Mouse (Mus musculus) gastrocnemius, postnatal 4 days (tissue): ENCODE data around the gene Enc1. TPM values are rescaled to one million over a fixed set of nuclear protein-coding genes. Genes with fewer than 3 reads are reported as not detected.

Experiments
- DNase-seq, 2 experiments: peaks; one replicate each; pipeline ENCODE4 v3.0.0; 2021 to 2022; ENCODE audit warnings: low spot score in 2 of 2, mixed read lengths in 2 of 2
- long read RNA-seq, 2 experiments: library from polyadenylated mRNA; stranded (forward); transcript quantifications; one replicate each; pipeline ENCODE4 v2.0.0; 2021
- total RNA-seq, 2 experiments: library from RNA; stranded (reverse); gene quantifications; 2 replicates each; pipeline ENCODE4 v1.2.3; 2021

The Enc1 gene
- total RNA-seq: 10 to 100 TPM; 11.0 to 12.9 TPM
- long read RNA-seq, experiment 1: 0 reads
- long read RNA-seq, experiment 2: 0 reads

DNA sequence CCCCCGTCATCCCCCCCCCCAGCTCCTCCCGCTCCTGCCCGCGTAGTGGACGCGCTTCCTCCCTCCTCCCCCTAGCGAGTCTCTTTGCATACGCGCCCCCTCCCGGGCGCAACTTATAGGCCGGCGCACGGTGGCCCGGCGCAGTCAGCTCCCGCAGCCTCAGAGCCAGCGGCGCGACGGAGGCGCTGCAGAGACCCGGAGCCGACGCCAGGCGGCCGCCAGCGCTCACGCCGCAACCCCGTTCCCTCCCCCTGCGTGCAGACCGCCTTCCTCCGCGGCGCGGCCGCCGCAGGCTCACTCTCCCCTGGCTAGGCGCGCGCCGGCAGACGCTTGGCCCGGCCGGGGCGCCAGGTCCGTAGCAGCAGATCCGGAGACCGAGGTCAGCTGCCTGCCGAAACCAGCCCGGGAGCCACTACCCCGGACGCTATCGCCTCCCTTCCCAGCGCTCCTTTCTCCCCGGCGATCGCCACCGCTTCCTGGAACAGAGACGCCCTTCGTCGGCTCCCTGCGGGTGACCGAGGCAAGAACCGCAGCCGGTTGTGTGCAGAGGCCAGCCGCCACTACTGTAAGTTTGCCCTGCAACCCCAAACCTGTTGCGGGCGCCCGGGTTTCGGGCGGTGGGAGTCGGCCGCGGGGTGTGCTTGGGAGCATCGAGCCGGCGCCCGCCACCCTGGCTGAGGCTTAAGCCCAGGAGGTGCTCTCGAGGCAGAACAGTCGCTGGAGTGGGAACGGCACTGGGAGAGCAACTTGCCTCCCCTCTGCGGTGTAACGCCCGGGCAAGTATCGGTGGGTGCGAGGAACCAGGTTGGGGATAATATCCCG, at the start of gene Enc1:
Gene Enc1, plus strand, starts transcription at position 141 of the 822 bp plus-strand sequence.
- peak; percentile 88 to 91 for DNase-seq

DNA sequence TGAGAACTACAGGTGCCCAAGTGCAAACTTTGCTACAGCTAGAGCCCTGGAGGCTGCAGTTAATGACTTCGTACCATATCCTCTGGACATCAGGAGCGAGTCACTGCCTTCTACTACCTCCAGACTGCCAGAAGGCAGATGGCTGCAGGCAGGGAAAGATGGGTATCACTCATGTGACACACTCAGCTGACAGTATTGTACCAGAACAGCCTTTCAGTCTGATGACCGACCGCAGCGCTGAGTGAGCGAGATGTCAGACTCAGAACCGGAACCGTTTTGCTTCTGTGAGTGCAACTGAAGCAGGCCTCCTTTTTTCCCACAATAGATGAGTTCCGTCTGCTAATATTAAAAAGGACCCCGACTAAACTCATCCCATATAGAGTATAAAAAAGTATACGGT, 48.3 kb upstream of the Enc1 start:
- DNase-seq: no peak

DNA sequence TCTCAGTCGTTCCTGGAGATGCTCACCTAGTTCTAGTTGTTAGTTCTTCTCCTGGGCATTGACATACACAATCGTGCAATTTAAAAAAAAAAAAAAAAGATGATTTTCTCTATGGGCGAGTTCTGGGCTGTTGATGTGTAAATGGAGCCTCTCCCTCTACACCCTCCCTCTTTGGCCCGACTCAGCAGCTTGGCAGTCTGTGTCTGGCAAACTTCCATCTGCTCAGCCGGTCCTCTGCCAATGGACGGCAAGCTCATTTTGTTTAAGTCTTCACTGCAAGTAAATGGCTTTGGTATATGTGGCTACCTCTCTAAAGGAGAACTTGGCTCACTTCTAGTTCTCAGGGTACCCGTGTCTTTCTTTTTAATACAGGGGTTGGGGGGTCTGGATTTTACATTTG, 47.5 kb upstream of the Enc1 start:
- DNase-seq: peak; percentile 38 to 68

DNA sequence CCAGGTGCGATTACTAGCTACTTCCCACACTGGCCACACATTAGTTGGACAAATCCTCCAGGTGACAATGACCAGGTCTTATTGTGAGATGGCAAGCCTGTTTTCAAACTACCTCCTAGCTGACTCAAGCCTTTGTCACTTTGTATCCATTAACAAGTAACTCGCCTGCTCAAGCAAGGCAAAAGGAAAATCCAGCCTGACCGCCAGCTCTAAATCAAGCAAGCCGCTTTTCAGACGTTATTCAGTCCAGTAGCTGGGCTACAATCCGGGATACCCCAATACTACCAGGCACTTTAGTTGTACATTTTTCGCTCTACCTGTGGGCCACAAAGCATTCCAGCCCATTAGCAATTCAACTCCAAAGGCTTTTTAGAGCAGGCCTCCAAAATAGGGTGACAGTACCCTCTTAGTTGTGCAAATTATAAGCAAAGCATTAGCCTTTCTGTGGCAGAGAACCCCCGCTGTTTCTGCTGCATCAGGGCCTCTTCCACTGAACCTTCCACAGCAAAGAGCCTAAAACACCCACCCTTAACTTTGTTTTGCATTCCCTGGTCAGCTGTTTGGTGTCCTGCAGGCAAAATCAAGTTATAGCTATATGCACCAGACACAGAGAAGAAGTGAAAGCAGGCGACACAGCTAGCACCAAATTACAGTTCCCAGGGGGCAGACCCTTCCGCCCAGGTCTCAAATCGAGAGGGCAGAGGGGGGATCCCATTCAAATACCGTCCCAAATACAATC, 44.5 kb upstream of the Enc1 start:
- DNase-seq: no peak

DNA sequence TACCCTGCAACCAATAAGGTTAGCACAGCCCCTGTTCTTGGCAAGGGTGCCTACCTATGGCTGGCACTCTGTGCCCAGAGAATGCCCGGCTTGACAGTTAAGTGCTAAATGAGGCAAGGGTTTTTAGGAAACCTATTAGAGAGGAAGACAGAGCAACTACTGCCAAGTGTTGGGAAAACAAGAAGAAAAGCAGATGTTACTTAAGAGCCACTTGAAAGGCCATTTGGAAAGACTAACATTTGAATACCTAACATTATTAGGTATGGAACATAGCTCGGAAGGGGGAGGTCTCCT, 44.0 kb upstream of the Enc1 start:
- DNase-seq: no peak

DNA sequence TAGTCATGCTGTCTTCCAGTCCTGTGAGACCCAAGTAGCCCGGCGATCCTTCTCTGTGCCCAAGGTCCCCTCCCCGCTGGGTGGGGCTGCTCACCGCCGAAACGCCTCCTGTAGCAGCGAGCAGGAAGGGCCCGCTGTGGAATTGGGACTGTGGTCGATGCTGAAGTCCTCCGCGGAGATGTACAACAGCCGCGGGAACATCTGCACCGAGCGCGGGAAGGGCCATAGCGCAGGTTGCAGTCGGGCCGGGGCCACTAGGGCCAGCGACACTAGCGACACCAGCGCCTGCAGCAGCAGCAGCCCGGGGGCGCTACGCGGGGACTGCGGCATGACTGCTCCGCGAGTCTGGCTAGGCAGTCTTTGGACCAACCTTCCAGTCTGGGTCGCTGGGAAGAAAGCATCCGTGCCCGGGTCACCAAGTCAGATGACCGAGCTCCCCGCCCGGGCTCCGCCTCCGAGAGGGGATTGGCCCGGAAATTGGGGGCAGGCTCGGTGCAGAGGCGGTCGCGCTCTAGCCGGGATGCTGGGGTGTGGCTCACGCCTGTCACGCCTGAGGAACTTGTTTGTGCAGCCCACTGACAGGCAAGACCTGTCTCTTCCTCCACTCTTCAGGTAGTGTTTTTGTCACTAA, 42.9 kb upstream of the Enc1 start, which contains the start of gene Hexb:
Gene Hexb, minus strand, starts transcription at position 426 of the 631 bp plus-strand sequence.
- peak; percentile 86 to 93 for DNase-seq

DNA sequence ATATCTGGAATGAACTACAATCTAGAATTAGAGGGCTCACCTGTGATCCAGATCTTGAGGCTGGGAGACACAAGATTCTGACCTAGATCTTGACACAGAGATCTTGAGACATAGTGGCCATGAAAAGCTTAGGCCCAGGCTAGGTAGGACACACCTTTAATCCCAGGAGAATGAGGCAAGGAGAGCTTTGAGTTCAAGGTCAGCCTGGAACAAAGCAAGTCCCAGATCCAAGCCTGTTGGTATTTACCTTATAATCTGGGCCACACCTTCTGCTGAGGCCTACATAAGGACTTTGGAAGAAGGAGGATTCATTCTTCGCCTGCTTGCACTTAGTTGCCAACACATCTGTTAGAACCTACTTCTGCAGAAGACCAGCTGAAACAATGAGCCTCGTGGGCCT, 41.8 kb upstream of the Enc1 start:
- DNase-seq: no peak

DNA sequence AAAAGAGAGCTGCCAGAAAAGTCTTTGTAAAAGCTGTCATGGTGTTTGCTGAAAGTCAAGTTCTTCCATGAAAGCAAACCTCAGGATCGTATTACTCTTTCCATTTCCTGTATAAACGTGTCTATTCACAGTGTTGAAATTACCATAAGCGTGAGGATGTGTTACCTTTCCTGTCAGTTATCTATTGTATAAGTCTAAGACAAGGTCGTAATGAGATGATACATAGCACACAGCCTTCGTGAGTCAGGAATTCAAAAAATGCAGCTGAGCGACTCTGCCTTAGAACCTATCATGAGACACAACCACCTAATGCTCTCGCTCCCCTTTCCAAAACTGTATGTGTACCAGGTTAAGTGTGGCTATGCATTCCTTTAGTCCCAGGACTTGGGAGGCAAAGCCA, 39.8 kb upstream of the Enc1 start:
- DNase-seq: no peak

DNA sequence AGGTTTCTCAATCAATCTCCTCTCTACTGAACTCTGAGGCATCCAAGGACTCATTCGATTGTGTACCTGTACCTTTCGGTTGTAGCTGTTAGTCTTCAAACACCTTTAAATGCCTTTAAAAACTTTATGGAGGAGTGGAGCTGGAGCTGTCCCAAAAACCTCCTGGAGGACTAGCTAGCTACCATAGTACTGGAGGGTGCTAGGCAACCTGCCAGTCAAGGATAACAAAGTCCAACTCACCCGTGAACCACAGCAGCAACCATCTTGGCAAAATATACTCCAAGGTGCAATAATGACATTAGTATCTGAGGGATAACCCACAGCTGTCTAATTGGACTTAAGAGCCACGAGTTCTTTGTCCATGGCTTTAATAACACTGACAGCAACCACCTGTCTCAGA, 39.0 kb upstream of the Enc1 start:
- no peak for DNase-seq

DNA sequence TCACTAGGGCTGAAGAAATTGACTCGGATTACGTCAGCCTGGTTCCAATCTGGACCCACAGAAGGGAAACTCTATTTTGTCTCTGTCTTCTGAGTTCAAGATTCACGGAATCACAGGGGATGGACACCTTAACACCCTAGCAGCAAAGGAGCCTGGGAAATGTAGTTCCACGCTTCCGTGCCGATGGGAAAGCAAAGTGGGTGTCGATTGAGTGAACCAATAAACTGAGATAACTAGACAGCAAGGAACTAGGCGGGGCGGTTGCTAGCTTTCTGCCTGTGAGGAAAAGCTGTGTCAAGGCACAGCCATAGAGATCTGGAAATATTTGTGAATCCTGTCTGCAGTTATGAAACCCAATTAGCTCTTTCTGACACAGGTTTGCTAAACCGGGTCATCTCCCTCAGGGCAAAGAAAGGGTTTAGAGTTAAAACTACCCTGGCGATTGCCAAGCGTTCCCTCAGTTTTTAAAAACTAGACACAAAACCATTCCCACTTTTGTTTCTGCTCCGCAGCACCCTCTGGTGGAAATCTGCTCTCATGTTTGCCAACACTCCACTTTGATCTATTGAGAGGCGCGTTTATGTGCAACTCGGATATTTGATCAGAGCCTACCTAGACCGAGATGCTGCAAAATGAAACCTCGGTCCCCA, 35.7 kb upstream of the Enc1 start:
- peak; percentile 44 to 78 for DNase-seq

DNA sequence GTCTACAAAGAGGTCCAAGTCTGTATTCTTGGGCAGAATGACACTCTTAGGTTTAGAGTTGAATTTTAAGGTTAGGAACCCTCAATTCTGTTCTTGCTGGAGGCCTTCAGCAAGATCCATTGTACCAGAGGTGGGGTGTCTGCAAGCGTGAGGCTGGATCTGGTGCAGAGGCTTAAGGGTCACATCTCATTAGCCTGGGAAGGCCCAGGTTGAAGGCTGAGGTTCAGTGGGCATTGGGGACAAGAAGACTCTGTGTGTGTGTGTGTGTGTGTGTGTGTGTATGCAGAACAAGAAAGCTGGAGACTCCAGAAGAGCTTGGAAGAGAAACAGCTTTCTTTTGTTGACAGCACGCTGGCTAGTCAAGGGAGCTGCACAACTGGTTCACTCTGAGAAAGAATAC, 34.9 kb upstream of the Enc1 start:
- DNase-seq: no peak

DNA sequence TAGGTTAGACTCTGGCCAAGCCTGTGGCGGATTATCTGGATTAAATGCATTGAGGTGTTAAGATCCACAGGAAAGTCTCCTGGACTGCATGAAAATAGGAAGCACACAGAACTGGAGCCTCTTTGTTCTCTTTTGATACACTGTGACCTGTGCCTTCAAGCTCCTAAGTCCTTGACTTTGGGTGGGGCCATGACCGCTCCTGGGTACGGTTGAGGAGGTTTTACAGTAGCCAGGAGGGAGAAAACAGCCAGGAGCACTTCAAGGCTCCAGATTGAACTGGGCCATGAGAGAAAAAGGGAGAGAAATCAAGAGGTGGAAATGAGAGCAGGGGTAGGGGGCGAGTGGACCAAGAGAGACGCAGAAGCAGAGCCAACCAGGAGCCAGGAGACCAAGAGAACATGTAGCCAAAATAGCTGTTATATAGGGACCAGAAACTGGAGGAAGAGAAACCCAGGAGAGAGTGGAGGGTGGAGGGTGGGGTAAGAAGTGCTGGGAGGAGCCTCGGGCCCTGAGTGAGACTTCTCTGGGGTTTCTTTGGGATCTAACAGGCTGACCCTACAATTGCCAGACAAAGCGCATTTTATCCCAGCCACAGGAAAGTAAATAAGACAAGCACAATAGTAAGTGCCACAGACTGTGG, 33.3 kb upstream of the Enc1 start:
- DNase-seq: no peak

DNA sequence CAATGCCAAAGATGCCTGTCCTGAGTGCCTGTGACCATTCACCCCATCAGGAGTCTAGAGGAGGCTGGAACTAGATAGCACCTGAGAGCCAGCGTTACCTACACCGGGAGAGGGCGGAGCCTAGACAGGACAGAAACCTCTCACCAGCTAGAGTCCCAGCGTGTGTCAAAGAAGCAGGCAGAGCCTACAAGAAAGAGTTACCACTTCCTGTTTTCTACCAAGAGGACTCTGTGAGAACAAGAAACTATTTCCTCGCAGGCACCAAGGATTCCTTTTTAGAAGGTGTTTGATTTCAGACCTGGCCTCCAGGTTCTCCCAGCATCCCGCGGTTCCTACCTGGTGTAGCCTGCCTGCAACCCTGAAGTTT, 32.8 kb upstream of the Enc1 start:
- DNase-seq: no peak

DNA sequence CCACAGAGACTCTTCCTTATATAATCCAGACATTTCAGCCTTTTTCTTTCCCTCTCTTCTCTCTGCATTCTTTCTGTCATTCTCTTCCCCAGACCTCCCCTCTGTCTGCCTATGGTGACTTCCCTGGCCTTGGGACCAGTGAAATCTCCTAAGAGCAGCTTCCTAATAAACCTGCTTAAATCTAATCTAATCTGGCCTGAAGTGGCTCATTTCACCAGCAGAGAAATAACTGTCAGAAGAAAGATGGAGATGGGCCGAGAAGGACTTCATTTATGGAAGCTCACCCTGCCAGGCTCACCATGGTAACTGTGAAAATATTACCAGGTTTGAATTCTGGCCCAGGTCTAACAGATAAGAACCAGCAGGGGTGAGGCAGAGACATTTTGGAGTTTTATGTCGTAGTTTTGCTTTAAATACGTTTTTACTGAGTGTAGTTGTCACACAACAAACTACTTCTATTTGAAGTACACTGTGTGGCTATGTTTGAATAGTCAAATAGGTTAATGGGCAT, 32.4 kb upstream of the Enc1 start:
- no peak for DNase-seq

DNA sequence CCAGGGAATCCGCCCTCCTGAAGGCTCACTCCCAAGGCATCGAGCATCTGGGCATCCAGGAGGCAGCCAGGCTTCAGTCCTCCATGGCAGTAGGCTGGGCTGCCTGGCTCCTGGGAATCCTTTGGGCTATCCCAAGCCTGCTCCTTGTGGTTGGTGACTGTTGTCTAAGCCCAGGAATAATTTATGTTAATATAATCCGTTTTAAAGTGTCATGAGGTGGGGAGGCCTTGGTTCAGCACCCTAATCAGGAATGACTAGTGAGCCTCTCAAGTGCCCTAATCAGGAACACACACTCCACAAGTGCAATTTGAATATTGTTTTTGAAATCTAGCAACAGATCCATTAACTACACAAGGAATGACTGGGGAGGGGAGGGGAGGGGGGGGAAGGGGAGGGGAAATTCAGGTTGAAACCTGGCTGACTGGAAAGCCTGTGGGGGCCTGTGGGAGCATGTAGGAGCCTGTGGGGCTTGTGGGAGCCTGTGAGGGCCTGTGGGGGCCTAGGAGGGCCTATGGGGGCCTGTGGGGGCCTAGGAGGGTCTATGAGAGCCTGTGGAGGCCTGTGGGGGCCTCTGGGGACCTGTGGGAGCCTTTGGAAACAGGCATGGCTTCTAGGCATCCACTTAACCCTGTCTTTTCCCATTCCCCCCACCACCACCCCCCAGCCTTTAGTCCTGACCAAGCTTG, 26.2 kb upstream of the Enc1 start:
- DNase-seq: no peak

DNA sequence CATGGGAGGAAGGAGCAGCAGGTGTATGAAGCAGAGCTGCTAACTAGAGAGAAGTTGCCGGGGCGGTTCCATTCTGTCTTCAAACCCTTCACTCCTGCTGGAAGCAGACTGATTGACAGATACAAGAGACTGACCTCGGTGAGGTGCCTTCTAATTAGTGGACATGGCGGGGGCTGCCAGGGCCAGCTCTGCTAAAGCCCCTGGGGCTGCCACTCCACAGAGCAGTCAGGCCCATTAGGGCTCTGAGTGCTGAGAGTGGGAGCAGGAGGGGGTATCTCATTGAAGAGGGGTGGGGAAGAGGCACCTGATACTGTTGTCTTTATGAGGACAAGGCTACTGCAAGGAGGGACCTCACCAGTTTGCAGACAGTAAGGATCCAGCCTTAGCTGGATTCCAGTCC, 25.3 kb upstream of the Enc1 start:
- DNase-seq: no peak

DNA sequence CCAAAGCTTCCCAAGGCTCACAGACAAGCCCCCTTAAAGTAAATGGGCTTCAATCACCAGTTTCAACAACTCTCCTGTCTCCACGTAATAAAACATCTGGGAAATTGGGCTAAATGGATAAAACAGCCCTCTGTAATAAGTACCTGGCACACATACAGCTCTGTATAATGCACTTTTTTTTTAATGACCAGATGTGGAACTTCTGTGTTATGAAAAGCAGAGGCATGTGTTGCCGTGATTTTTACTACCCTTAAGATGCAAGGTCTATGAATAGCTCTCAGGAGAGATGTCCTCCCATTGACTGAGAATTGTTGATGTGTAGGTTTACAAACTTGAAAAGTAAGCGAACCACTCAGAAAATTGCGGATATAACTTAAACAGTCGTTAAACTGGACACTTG, 24.7 kb upstream of the Enc1 start:
- DNase-seq: no peak

DNA sequence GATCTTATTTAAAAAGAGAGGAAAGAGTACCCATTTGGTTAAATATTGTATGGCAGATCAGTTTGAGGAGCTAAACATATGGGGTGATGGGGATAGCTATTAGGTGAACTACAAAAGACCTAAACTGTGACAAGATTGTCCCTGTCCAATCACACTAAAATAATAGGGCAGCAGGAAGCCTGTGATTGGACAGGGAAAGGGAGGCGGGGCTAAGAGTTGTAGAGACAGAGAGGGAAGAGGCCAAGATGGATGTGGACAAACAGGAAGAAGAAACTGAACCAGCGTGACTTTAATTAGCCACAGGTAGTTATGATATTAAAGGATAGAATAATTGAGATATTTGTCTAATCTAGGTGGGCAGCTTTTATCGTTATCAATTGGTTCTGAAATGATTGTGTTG, 20.9 kb upstream of the Enc1 start:
- DNase-seq: no peak

DNA sequence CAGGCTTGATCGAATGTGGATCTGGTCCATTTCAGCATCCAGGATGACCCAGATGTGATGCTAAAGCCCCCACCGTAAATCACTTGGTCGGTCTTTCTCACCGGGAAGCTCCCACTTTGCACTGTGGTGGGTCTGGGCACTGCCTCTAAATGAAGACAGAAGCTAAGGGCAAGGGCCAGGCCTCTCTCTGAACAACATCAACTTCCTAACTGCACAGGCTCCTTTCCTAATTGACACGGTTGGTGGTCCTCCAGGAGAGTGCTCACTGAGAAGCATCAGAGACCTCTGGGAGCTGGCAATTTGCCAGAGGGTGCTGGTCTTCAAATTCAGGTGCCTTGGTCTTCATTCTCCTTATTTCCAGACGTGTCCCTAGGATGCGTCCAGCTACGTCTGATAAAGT, 17.0 kb upstream of the Enc1 start:
- DNase-seq: no peak

DNA sequence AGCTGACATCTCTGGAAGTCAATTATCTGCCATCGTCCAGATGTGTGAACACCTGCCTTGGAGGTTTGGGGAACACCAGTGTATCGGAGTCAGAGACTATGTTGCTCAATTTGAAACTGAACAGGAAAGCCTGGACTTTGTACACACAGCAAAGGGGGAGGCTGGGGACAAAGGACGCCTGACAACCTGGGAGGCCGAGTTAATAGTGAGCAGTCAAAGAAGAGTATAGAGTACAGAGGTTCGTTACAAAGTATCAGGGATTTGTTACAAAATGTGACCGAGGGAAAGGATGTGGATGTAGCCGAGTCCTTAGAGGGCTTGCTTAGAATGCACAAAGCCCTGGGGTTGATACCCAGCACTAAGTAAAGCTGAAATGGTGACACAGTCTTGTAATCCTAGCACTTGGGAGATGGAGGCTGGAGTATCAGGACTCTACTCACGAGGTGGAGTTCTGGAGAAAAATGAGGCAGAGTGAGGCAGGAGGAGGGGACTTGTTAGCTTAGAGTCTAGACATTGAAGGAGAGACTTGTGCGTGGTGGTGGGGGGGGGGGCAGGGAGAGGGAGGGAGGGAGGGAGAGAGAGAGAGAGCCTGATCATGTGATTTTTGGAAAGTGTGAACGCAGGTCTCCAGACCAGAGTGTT, 16.4 kb upstream of the Enc1 start:
- no peak for DNase-seq
